Mouse (Mus musculus) ES-E14 (cell line): ENCODE data around the gene Zfp423.

ENCODE experiments used
- HCFC1 ChIP-seq: IDR thresholded peaks from 2 replicates; pipeline ENCODE4 v1.6.1; 2012; ENCODE audit warnings: low read length, inconsistent platforms, borderline replicate concordance; ENCODE audit not compliant: insufficient read depth
- ZC3H11A ChIP-seq: IDR thresholded peaks from 2 replicates; pipeline ENCODE4 v1.6.1; 2012; ENCODE audit warnings: low read depth, mild to moderate bottlenecking, inconsistent platforms, low read length, borderline replicate concordance

DNA sequence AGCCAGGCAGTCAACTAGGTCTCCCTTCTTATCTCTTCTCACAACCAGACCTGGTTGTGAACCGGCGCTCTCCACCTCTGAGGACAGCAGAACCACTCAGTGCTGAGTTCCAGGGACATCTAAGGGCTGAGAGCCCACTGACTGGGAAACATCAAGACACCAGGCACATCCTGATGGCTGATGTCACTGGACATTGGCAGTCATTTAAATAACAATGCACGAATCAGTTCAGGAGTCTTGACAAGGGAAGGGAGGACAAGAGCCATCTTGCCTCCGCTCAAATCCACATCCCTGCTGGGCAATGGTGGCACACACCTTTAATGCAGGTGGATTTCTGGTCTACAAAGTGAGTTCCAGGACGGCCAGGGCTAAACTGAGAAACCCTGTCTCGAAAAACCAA is 92.8 kb downstream of the Zfp423 start:
- TF ChIP-seq ZC3H11A: no peak
- no peak for TF ChIP-seq HCFC1
